Mouse (Mus musculus) brain, embryonic 14.5 days (tissue): ENCODE data around the gene Arid5a. TPM values are rescaled to one million over a fixed set of nuclear protein-coding genes. Genes with fewer than 3 reads are reported as not detected.

Experiments used
- DNase-seq: peaks from one replicate; pipeline ENCODE4 v3.0.0-alpha.2; 2011; ENCODE audit warnings: low read depth
- CTCF ChIP-seq: fragments of 200-500 bp; IDR thresholded peaks from 2 replicates; pipeline ENCODE4 v1.5.1; 2012; ENCODE audit warnings: inconsistent platforms, mild to moderate bottlenecking, moderate library complexity, borderline replicate concordance; ENCODE audit not compliant: insufficient read depth, insufficient read length; ENCODE audit errors: extremely low read depth
- POLR2A ChIP-seq: fragments of 200-500 bp; IDR thresholded peaks from 2 replicates; pipeline ENCODE4 v1.6.1; 2012; ENCODE audit warnings: mild to moderate bottlenecking, inconsistent platforms, borderline replicate concordance; ENCODE audit not compliant: poor library complexity, insufficient read depth, insufficient read length, severe bottlenecking; ENCODE audit errors: extremely low read depth
- polyA plus RNA-seq: library from polyadenylated mRNA; depleted of rRNA; stranded (reverse); fragments of >200 nt; gene quantifications from 2 replicates; pipeline ENCODE4 v1.2.3, GENCODE M21; 2012

Gene Arid5a
- polyA plus RNA-seq, 1 experiment = 2.8 TPM

DNA sequence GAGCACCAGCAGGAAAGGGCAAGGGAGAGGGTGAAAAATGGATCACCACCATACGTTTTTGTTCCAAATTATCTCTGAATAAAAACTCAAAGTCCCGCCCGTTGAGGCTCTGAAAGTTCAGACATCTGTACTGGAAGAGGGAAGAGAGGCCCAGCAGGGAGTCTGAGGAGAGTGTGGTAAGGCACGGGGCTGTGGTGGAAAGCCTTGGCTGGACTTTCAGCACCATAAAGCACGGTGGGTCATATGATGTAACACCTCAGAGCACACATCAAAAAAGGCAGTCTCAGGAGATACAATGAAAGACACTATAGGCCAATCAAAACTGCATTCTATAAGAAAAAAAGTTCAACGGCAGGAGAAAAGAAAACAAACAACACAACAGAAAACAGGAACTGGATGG is 24.2 kb downstream of the Arid5a start:
- no peak for DNase-seq
- TF ChIP-seq CTCF = no peak
- TF ChIP-seq POLR2A = no peak

DNA sequence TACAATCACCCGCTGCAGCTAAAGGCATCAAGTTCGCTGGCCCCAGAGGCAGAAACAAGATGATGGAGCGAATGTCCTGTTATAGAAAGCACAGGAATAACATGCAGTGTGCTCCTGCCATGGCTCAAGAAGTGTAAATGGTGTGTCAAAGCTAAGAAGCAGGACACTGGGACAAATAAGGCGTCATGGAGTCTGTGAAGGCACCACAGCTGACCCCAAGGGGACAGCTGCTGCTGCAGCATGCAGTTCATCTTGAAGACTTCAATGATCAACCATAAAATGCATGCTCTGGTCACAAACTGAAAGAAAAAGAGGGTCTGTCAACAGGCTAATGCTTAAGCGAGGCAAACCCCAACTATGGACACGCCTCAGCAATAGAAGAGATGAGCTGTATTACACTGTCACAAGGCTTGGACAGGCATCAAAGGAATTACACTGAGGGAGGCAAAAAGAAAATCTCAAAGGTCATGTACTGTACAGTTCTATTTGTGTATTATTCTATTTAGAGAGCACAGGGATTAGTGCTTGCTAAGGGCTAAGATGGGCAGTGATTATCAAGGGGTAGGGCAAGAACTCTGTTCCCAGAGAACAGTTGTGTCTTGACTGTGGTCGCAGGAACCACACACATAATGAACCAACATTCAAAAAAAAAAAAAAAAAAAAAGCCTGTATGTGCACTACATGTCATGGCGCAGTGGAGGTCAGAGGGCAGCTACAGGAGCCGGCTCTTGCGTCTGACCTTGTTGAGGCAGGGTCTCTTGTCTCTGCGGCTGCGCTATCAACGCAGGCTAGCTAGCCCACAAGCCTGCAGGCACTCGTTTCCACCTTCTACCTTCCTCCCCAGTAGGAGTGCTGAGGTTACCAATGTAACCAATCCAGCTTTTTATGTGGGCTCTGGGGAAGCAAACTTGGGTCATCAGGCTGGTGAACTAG is 25.7 kb downstream of the Arid5a start:
- TF ChIP-seq CTCF (no peak), POLR2A (no peak)
- DNase-seq = no peak

DNA sequence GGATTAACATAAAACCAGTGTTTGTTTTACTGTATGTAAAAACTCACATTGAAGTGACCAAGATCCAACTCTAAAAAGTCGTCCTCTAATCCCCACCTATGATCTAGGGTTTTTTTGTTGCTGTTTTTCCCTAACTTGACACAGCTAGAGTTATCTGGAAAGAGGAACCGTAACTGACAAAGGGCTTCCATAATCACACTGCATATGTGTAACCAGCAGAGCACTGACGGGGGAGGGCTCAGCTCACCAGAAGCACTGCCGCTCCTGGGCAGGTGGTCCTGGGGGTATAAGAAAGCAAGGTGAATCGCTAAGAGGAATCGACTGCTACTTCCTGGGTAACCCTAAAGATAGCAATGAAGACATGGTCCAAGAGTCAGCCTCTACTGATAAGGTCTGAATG is 35.0 kb downstream of the Arid5a start:
- no peak for TF ChIP-seq CTCF
- no peak for TF ChIP-seq POLR2A

DNA sequence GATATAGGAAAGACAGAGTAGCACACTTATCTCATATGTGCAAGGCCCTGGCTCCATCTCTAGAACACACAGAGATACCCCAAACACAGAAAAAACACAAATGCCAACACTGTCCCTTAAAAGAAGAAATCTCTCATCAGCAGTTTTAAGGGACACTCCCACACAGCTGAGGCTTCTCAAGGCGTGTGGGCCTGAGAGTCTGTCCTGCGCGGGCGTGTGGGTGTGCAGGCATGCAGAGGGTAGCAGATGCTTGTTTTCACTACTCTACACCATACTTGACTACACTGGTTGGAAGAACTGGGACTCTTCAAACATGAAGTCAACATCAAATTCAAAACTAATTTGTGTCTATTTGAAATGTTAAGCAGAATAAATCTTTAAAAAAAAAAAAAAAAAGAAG is 44.8 kb downstream of the Arid5a start:
- DNase-seq = no peak
- TF ChIP-seq CTCF = no peak

More for the DNA sequence above, 35.0 kb downstream of the Arid5a start:
- no peak for DNase-seq

DNA sequence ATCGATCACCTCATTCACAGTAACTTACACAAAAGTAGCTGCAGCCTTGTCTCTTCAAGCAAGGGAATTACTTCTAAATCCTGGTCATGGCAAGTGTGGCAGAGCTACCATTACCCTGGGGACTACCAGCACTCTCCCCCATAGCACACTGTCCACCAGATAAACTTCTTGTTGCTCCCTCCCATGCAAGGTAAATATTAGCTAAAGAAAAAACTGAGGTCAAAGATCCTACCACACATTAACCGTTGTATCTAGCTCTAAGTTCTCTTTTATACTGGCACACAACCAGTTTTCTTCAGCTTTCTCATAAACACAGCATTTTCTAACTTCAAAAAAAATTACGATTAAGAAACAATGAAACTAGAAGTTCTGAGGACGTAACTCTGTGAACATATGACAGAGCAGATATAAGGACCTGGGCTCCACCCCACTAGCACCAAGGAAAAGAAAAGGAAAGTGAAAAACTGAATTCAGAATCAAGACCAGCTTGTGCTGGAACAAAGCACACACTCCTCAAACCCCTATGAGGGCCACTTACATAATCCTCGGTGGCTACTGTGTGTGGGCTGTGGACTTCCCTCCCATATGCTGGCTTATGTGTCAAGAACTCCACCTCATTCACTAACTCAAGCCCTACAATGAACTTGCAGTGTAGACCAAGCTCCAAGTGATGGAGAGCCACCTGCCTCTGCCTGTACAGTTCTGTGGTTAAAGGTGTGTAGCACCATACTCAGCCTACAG is 49.6 kb downstream of the Arid5a start:
- no peak for DNase-seq
- TF ChIP-seq CTCF (no peak), POLR2A (no peak)

DNA sequence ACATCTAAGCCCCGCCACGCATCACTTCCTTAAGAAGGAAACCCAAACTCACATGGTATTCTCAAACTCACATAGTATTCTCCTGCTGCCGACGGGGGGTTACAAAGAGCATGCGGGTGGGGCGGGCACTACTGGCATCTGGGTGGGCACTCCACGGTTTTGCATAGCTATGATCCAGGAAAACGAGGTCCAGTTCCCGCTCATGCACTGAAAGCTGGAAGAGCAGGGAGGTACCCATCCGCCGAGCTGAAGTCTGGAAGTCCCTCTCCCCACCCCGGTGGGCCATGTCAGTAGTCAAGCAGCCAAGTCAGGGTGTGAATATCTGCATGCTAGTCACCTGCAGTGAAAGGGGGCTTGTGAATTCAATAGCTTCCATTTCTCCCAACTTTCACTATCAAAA is 60.2 kb downstream of the Arid5a start:
- peak; percentile 9 for DNase-seq
- TF ChIP-seq POLR2A = no peak
- TF ChIP-seq CTCF = no peak

DNA sequence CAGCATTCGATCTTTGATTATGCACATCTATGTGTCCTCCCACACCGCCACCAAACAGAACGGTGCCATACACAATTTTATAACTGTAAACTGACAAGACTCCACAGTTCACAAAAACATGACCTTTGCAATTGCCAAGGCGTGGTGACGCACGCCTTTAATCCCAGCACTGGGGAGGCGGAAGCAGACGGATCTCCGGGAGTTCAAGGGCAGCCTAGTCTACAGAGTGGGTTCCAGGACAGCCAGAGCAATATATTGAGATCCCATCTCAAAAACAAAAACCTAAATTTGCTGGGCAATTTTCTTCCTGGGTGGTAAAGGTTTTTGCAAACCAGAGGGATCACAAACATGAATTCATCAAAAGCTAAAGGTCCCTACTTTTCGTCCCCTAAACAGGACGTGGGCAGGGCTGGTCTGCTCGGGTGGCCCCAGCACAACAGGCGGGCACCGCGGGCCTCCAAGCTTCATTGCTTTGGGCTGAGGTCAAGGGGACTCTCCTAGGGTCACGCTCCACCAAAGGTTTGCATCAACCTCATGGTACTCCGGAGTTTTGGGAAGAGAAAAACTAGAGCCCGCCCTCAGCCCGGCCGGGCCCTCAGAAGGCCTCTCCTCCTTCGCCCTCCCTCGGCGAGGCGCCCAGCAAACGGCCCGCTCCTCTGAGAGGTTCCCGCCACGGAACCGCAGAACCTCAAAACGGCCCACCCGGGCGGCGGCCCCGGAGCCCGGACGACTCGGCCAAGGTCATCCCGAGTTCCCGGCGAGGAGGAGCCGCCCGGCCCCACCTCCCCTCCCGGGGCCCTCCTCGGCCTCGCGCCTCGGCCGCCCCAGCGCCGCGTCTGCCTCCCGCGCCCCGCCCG is 60.8 kb downstream of the Arid5a start:
- TF ChIP-seq POLR2A = no peak
- no peak for TF ChIP-seq CTCF
- peak; percentile 50 for DNase-seq

DNA sequence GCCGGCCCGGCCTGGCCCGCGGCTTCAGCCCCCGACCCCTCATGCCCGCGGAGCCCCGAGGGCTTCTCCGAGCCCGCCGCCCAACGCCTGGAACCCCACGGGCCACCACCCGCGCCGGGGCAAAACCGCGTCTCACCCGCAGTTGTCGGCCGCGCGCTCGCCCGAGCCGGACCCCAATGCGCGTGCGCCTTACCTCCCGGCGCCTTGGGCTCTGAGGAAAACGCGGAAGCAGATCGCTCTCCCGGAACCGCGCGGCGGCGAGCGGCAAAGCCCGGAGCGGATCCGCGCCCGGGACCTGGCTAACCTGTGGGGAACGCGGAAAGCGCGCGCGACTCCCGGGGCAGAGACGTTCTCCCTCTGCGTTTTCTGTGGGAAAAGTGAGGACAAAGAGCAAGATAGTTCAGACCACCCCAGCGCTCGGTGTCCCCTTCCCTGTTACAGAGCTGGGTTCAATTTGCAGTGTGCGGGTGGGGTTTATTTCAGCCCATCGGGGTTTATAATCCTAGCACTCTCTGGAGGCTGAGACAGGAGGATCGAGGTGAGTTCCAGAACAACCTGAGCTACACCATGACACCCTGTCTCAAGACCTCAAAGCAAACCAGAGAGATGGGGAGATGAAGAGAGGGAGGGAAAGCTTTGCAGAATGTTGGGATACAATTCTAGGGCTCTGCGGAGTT is 61.6 kb downstream of the Arid5a start, which contains the start of gene Kansl3:
Gene Kansl3 (minus strand): TSS at position 213 of the 677 bp plus-strand sequence.
- peak; percentile 96 for DNase-seq
- TF ChIP-seq POLR2A (peak; percentile 98), CTCF (no peak)

DNA sequence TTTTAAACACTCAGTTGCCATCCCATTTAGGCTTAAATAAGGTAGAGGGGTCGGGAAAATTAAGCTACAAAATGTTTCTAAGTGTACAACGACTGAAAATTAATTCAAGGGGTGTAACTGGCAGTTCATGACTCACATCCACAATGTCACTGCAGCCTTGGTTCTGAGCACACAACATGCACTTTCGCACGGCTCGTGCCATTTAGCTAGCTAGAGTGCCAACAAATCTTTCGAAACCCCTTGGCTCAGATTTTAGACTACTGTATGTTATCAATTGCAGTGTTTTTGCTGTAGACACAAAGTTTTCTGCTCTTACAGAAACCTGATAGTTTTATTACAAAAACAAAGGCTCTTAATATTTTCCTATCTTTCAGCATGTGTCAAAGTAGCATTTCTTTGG is 63.4 kb downstream of the Arid5a start:
- no peak for TF ChIP-seq POLR2A
- TF ChIP-seq CTCF = no peak
- DNase-seq = no peak
